ENCODE assay signal across 20 mouse cellular contexts in genomic region chr17:74437762-74438161, GRCm38 (mm10).
"Had no signal": no experiment of that assay in that cellular context is flagged by ENCODE, and none has a peak within 500 bp of the region (broad histone marks: within the 10 kb centered on the region; RNA-seq: fewer than 3 reads in every experiment).

No protein-coding gene starts in this region.

- H3K9ac ChIP-seq: liver, embryonic 14.5 days; liver, postnatal 0 days; lung, embryonic 14.5 days; midbrain, embryonic 13.5 days; neural tube, embryonic 13.5 days had no signal

- H3K36me3 ChIP-seq: midbrain, embryonic 13.5 days; neural tube, embryonic 13.5 days had no signal

- H3K4me2 ChIP-seq: liver, embryonic 11.5 days; lung, embryonic 14.5 days; midbrain, embryonic 13.5 days; neural tube, embryonic 13.5 days had no signal

- H3K4me1 ChIP-seq: midbrain, embryonic 13.5 days; neural tube, embryonic 13.5 days had no signal

- ATAC-seq: inflammation-experienced regulatory T-cells, adult 6 months; liver, postnatal 0 days; lung, postnatal 0 days; midbrain, embryonic 13.5 days; midbrain, embryonic 16.5 days had no signal

- H3K4me3 ChIP-seq: layer of hippocampus, adult 2 months; midbrain, embryonic 13.5 days; myocyte; neural tube, embryonic 13.5 days had no signal

- H3K9me3 ChIP-seq: midbrain, embryonic 13.5 days; neural tube, embryonic 13.5 days had no signal

- H3K27me3 ChIP-seq: midbrain, embryonic 13.5 days; neural tube, embryonic 13.5 days had no signal

- H3K27ac ChIP-seq: kidney, postnatal 0 days; layer of hippocampus, adult 2 months; liver, embryonic 14.5 days; macrophage; midbrain, embryonic 13.5 days; neural tube, embryonic 13.5 days had no signal

- DNase-seq: kidney, adult 2 months; kidney, postnatal 25 days; layer of hippocampus, adult 9-11 months; liver, postnatal 0 days; lung, embryonic 14.5 days; retina, postnatal 1 day; right cerebral cortex, postnatal 25 days; thymus, adult 2 months; thymus, postnatal 25 days had no signal
